Mouse (Mus musculus): ENCODE data around the gene Cdh18.
"Not testable (repeated sequence)": the region's sequence is repeated elsewhere in the genome, so short reads cannot be mapped to it uniquely, and the experiment has no call there.

Gene Cdh18

GRCm38 (mm10) chr15:22548711-22549271, at the start of gene Cdh18:
Cdh18 (plus strand) TSS chr15:22549022.
- DNase-seq (ENCODE audit: low spot score) = no peak

GRCm38 (mm10) chr15:22511271-22511670, 37.6 kb upstream of the Cdh18 start:
- DNase-seq (ENCODE audit: low spot score) = no peak

GRCm38 (mm10) chr15:22535828-22536227, 13.0 kb upstream of the Cdh18 start:
- no peak for DNase-seq (ENCODE audit: low spot score)

GRCm38 (mm10) chr15:22577974-22578616, 29.3 kb downstream of the Cdh18 start:
- DNase-seq (ENCODE audit: low spot score) = no peak

- DNase-seq (ENCODE audit: low spot score) = no peak
These were observed 29.8 kb downstream of the Cdh18 start for GRCm38 (mm10) chr15:22578617-22578990.

- DNase-seq (ENCODE audit: low spot score) = no peak
These were observed 35.8 kb downstream of the Cdh18 start for GRCm38 (mm10) chr15:22584667-22585066.

GRCm38 (mm10) chr15:22716376-22716775, 167.6 kb downstream of the Cdh18 start:
- DNase-seq (ENCODE audit: low spot score) = no peak

- DNase-seq (ENCODE audit: low spot score) = no peak
These were observed 168.9 kb downstream of the Cdh18 start for GRCm38 (mm10) chr15:22717681-22718080.

GRCm38 (mm10) chr15:22726574-22726973, 177.8 kb downstream of the Cdh18 start:
- DNase-seq (ENCODE audit: low spot score) = no peak

GRCm38 (mm10) chr15:22733039-22733438, 184.2 kb downstream of the Cdh18 start:
- no peak for DNase-seq (ENCODE audit: low spot score)

- no peak for DNase-seq (ENCODE audit: low spot score)
These were observed 187.3 kb downstream of the Cdh18 start for GRCm38 (mm10) chr15:22736165-22736564.

GRCm38 (mm10) chr15:22761257-22761656, 212.4 kb downstream of the Cdh18 start:
- not testable (repeated sequence) for DNase-seq (ENCODE audit: low spot score)

GRCm38 (mm10) chr15:22766591-22766990, 217.8 kb downstream of the Cdh18 start:
- not testable (repeated sequence) for DNase-seq (ENCODE audit: low spot score)

GRCm38 (mm10) chr15:22776346-22776745, 227.5 kb downstream of the Cdh18 start:
- no peak for DNase-seq (ENCODE audit: low spot score)

GRCm38 (mm10) chr15:22789696-22790095, 240.9 kb downstream of the Cdh18 start:
- no peak for DNase-seq (ENCODE audit: low spot score)

GRCm38 (mm10) chr15:22791791-22792190, 243.0 kb downstream of the Cdh18 start:
- DNase-seq (ENCODE audit: low spot score) = no peak

- DNase-seq (ENCODE audit: low spot score) = no peak
These were observed 284.3 kb downstream of the Cdh18 start for GRCm38 (mm10) chr15:22833127-22833526.

GRCm38 (mm10) chr15:22837173-22837572, 288.4 kb downstream of the Cdh18 start:
- DNase-seq (ENCODE audit: low spot score) = no peak

- DNase-seq (ENCODE audit: low spot score) = no peak
These were observed 308.9 kb downstream of the Cdh18 start for GRCm38 (mm10) chr15:22857704-22858103.

GRCm38 (mm10) chr15:22870679-22871078, 321.9 kb downstream of the Cdh18 start:
- DNase-seq (ENCODE audit: low spot score) = no peak

GRCm38 (mm10) chr15:22897724-22898123, 348.9 kb downstream of the Cdh18 start:
- no peak for DNase-seq (ENCODE audit: low spot score)

GRCm38 (mm10) chr15:22898208-22898607, 349.4 kb downstream of the Cdh18 start:
- no peak for DNase-seq (ENCODE audit: low spot score)

- DNase-seq (ENCODE audit: low spot score) = no peak
These were observed 365.6 kb downstream of the Cdh18 start for GRCm38 (mm10) chr15:22914444-22914843.

GRCm38 (mm10) chr15:22934293-22934692, 385.5 kb downstream of the Cdh18 start:
- no peak for DNase-seq (ENCODE audit: low spot score)

Data from T-cell, adult 2 months (primary cell).